9 mouse cellular contexts compared by ENCODE assay signal in genomic region chr17:11913620-11914019, GRCm38 (mm10).
DNase-seq lines count a peak whose midpoint lies in the region; ATAC-seq and TF ChIP-seq lines count a peak whose summit lies in the region.
"Had no signal": no experiment of that assay in that cellular context is flagged by ENCODE, and none has a peak within 500 bp of the region (broad histone marks: within the 10 kb centered on the region; RNA-seq: fewer than 3 reads in every experiment).

No protein-coding gene starts in this region.

- no peak overlapping the region for H3K4me3 ChIP-seq in intestine, embryonic 16.5 days (ENCODE audit: low read length)
- H3K4me3 ChIP-seq in intestine, postnatal 0 days (ENCODE audit: low read depth, low read length) = no peak overlapping the region
- H3K4me3 ChIP-seq in embryonic facial prominence, embryonic 14.5 days (ENCODE audit: low read depth, low read length) = peak overlapping the region; percentile 23; the same call in 1 of the 2 replicates
- peak overlapping the region; percentile 16 for H3K4me3 ChIP-seq in forebrain, postnatal 0 days (ENCODE audit: low read depth, low read length)
- H3K4me3 ChIP-seq in midbrain, embryonic 12.5 days = no peak overlapping the region

- no peak for DNase-seq in embryonic facial prominence, embryonic 14.5 days (ENCODE audit: low spot score)
- no peak for DNase-seq in forebrain, postnatal 0 days
- no peak for DNase-seq in cerebellum, postnatal 4 days (ENCODE audit: low spot score in 2 of 2)
- no peak for DNase-seq in adrenal gland, adult (ENCODE audit: inconsistent age in 2 of 2, low spot score in 1 of 2)
- DNase-seq in kidney, postnatal 10 days = no peak

- 0 out of 2 replicates have a peak overlapping the region, but pooled peaks have one; percentile 46 for H3K4me2 ChIP-seq in intestine, embryonic 16.5 days (ENCODE audit: low read depth, low read length)
- no peak overlapping the region for H3K4me2 ChIP-seq in intestine, postnatal 0 days (replicated peaks; ENCODE audit: low read depth)
- H3K4me2 ChIP-seq in embryonic facial prominence, embryonic 14.5 days (ENCODE audit: low read depth, low read length) = peak overlapping the region; percentile 62
- peak overlapping the region; percentile 45 for H3K4me2 ChIP-seq in forebrain, postnatal 0 days (ENCODE audit: low read depth)
- H3K4me2 ChIP-seq in midbrain, embryonic 12.5 days (replicated peaks) = peak overlapping the region; percentile 53

- TF ChIP-seq CTCF in intestine, postnatal 0 days (IDR thresholded peaks at IDR 0.05; ENCODE audit: low read depth) = no peak
- TF ChIP-seq CTCF in forebrain, postnatal 0 days (IDR thresholded peaks at IDR 0.05; ENCODE audit: low read depth) = no peak

- no peak overlapping the region for H3K27ac ChIP-seq in intestine, embryonic 16.5 days (ENCODE audit: low read length)
- H3K27ac ChIP-seq in intestine, postnatal 0 days (ENCODE audit: low read depth, low read length) = no peak overlapping the region
- no peak overlapping the region for H3K27ac ChIP-seq in embryonic facial prominence, embryonic 14.5 days (replicated peaks; ENCODE audit: low read depth, low read length)
- H3K27ac ChIP-seq in forebrain, postnatal 0 days (ENCODE audit: low read depth, low read length) = no peak overlapping the region; the same call in 1 of the 2 replicates
- H3K27ac ChIP-seq in midbrain, embryonic 12.5 days (replicated peaks) = no peak overlapping the region
- H3K27ac ChIP-seq: liver, embryonic 14.5 days had no signal

- H3K9me3 ChIP-seq in intestine, embryonic 16.5 days (ENCODE audit: control insufficient read depth, low read length) = no peaks in the 10 kb centered on the region
- H3K9me3 ChIP-seq in intestine, postnatal 0 days (ENCODE audit: control insufficient read depth) = no peaks in the 10 kb centered on the region
- no peaks in the 10 kb centered on the region for H3K9me3 ChIP-seq in embryonic facial prominence, embryonic 14.5 days (ENCODE audit: control insufficient read depth, low read length)
- H3K9me3 ChIP-seq in forebrain, postnatal 0 days (ENCODE audit: low read length) = no peaks in the 10 kb centered on the region
- no peaks in the 10 kb centered on the region for H3K9me3 ChIP-seq in midbrain, embryonic 12.5 days

- H3K4me1 ChIP-seq in intestine, embryonic 16.5 days (ENCODE audit: control insufficient read depth, insufficient read depth, low read length) = 0 out of 2 replicates have a peak, but pooled peaks cover 3% of the 10 kb centered on the region
- H3K4me1 ChIP-seq in intestine, postnatal 0 days (replicated peaks; ENCODE audit: control insufficient read depth, insufficient read depth, low read length) = no peaks in the 10 kb centered on the region
- H3K4me1 ChIP-seq in embryonic facial prominence, embryonic 14.5 days (ENCODE audit: control insufficient read depth, insufficient read depth, low read length) = no peaks in the 10 kb centered on the region
- H3K4me1 ChIP-seq in forebrain, postnatal 0 days (ENCODE audit: insufficient read depth) = peaks cover 9% of the 10 kb centered on the region
- peaks cover 11% of the 10 kb centered on the region for H3K4me1 ChIP-seq in midbrain, embryonic 12.5 days

- H3K9ac ChIP-seq in intestine, embryonic 16.5 days (ENCODE audit: low read depth, low read length) = no peak overlapping the region
- no peak overlapping the region for H3K9ac ChIP-seq in intestine, postnatal 0 days (ENCODE audit: low read depth, low read length)
- H3K9ac ChIP-seq in embryonic facial prominence, embryonic 14.5 days (ENCODE audit: low read depth, low read length) = no peak overlapping the region
- no peak overlapping the region for H3K9ac ChIP-seq in forebrain, postnatal 0 days
- H3K9ac ChIP-seq in midbrain, embryonic 12.5 days (replicated peaks) = no peak overlapping the region
- H3K9ac ChIP-seq: liver, embryonic 14.5 days had no signal

- ATAC-seq in intestine, embryonic 16.5 days = no peak
- no peak for ATAC-seq in intestine, postnatal 0 days
- no peak for ATAC-seq in embryonic facial prominence, embryonic 14.5 days (ENCODE audit: low read depth)
- ATAC-seq in forebrain, postnatal 0 days = no peak; the same call in 1 of the 2 replicates
- peak; percentile 30; the same call in 1 of the 2 replicates for ATAC-seq in midbrain, embryonic 12.5 days (ENCODE audit: low FRiP score, low read depth)

- H3K36me3 ChIP-seq in intestine, embryonic 16.5 days (ENCODE audit: control insufficient read depth, insufficient read depth, low read length) = no peaks in the 10 kb centered on the region
- H3K36me3 ChIP-seq in intestine, postnatal 0 days (ENCODE audit: control insufficient read depth, insufficient read depth) = no peaks in the 10 kb centered on the region
- H3K36me3 ChIP-seq in embryonic facial prominence, embryonic 14.5 days (ENCODE audit: control insufficient read depth, insufficient read depth, low read length) = no peaks in the 10 kb centered on the region
- no peaks in the 10 kb centered on the region for H3K36me3 ChIP-seq in forebrain, postnatal 0 days (ENCODE audit: insufficient read depth)
- no peaks in the 10 kb centered on the region for H3K36me3 ChIP-seq in midbrain, embryonic 12.5 days

- H3K27me3 ChIP-seq in intestine, embryonic 16.5 days (replicated peaks; ENCODE audit: control insufficient read depth, insufficient read depth, low read length) = peaks cover 13% of the 10 kb centered on the region; the same call in 1 of the 2 replicates
- H3K27me3 ChIP-seq in intestine, postnatal 0 days (replicated peaks; ENCODE audit: control insufficient read depth, insufficient read depth, low read length) = peaks cover 11% of the 10 kb centered on the region; the same call in 1 of the 2 replicates
- H3K27me3 ChIP-seq in embryonic facial prominence, embryonic 14.5 days (replicated peaks; ENCODE audit: control insufficient read depth, insufficient read depth, low read length) = peaks cover 28% of the 10 kb centered on the region
- no peaks in the 10 kb centered on the region; the same call in 1 of the 2 replicates for H3K27me3 ChIP-seq in forebrain, postnatal 0 days (ENCODE audit: insufficient read depth, low read length)
- H3K27me3 ChIP-seq in midbrain, embryonic 12.5 days = peaks cover 25% of the 10 kb centered on the region

- WGBS in intestine, embryonic 16.5 days = 22% methylated on average over 8 of the region's 8 CpGs
- 30% methylated on average over 8 of the region's 8 CpGs for WGBS in intestine, postnatal 0 days
- 10% methylated on average over 8 of the region's 8 CpGs for WGBS in embryonic facial prominence, embryonic 14.5 days
- 11% methylated on average over 8 of the region's 8 CpGs for WGBS in forebrain, postnatal 0 days
- WGBS in midbrain, embryonic 12.5 days = 12% methylated on average over 8 of the region's 8 CpGs

Comparison
In these comparisons a context has a peak if more than half of its experiments do, and no peak if none do; other contexts are left out.
1. H3K4me3 ChIP-seq: peak in embryonic facial prominence, embryonic 14.5 days (single experiment) and forebrain, postnatal 0 days (single experiment); none in intestine, embryonic 16.5 days (single experiment), intestine, postnatal 0 days (single experiment) and midbrain, embryonic 12.5 days (single experiment).